Mouse (Mus musculus): ENCODE measurements around the gene Sfxn5.

Sfxn5 gene

DNA sequence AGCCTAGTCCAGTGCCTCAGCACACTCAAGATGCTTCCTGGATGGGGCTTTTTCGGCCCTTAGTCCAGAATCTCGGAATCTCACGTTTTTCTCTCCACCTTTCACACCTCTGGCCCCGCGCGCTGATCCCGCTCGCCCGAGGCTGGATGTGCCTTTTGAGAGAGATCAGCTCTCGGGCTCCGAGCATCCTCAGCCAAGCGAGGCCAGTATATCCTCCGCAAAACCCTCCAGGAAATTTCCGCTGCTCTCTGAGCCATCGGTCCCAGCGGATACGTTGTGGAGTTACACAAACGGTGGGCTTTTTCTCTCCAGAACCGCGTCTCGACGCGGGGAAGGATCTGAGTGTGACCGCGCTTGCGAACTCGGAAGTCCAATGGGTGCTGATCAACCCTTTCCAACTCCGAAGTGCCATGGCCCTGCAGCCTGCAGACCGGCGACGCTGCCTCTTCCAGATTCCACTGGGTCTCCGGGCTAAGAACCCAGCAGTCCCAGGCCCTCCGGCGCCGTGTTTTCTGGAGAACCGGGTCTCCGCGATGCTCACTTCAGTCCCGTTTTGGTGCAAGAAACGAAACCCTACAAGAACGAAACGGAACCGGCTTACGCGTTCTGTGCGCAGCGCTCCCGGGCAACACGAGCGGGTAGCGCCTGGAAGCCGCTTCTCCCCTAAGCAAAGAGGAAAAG is 143.2 kb downstream of the Sfxn5 start:
- no peak for DNase-seq (ENCODE audit: low spot score in 2 of 2)

DNA sequence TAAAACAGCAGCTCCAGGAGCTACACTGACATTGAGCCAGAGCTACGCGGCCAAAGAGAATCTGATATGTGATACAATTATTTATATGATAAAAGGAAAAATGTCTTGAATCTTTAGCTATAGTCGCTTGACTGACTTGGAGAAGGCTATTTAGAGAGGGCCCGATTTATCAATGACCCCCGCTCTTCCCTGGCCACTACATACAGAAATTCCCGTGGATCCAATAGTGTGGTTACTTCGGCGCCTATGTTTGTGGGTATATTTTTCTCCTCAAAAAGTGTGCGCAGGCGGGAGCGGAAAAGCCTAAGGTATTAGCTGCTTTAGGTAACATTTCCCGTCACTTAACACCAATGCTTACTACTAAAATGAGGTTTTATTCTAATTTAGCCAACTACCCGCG is 143.9 kb downstream of the Sfxn5 start:
- DNase-seq (ENCODE audit: low spot score in 2 of 2) = no peak

DNA sequence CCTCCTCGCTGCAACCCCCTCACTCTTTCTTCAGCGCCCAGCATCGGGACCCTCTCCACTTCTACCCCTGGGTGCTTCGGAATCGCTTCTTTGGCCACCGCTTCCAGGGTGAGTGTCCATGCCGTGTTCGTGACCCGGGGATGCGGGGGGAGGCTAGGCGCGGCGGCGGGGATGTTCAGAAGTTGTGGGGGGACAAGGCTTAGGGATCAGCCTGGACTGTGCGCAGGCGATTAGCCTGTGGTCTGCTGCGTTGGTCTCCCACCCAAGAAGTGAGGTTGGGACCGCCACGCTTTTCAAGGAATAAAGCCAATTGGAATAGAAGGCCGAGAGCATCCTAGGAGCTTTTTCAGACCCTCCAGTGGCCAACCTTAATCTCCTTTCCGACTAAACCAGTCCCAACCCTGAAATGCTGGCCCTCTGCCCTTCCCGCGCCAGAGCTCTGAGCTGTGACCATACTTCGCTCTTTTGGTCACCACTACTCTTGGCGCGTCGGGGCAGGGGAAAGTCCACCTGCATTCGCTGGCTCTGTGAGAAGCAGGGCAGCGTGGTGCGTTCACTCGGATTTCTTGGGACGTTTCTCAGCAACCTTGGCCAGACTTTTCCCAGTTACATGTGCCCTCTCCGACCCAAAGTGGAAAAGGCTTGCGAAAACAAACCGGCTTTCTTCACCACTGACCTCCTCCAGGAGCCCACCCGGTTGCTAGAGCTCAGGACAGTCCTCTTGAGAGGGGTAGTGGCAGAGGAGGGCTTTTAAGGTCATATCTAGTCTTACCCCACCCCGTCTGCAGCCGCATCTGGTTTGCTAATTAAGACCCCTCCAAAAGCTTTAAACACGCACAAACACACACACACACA is 144.7 kb downstream of the Sfxn5 start:
- no peak for DNase-seq (ENCODE audit: low spot score in 2 of 2)

DNA sequence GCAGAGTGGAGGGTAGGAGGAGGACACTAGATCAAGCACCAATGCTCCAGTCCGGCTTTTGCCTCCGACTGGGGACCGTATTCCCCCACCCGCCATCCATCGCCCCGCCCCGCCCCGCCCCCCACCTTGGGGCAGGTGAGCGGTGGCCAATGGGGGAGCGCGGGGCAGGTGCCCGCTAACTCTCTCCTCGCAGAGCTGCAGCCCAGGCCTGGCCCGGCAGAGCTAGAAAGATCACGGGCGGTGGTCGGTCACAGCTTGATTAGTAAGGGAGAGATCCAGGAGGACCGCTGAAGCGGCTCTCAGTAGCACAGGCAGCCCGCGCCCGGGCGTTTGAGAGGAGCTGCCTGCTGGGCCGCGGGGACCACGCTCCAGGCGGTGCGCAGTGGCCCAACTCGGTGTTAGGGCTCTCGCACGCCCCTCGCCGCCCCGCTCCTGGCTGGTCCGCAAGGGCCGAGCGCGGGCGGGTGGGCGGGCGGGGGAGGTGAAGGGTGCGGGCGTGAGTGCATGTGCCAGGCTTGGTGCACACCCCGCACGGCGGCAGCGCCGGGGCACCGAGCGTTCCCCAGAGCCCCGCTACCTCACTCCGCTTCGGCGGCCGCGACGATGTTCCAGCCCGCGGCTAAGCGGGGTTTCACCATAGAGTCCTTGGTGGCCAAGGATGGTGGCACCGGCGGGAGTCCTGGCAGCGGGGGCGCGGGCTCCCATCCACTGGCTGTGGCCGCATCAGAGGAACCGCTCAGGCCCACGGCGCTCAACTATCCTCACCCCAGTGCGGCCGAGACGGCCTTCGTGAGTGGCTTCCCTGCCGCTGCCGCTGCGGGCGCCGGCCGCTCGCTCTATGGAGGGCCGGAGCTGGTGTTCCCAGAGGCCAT is 145.6 kb downstream of the Sfxn5 start, which contains the start of gene Emx1:
Emx1 (plus strand) TSS at position 99 of the 872 bp plus-strand sequence.
- no peak for DNase-seq (ENCODE audit: low spot score in 2 of 2)

DNA sequence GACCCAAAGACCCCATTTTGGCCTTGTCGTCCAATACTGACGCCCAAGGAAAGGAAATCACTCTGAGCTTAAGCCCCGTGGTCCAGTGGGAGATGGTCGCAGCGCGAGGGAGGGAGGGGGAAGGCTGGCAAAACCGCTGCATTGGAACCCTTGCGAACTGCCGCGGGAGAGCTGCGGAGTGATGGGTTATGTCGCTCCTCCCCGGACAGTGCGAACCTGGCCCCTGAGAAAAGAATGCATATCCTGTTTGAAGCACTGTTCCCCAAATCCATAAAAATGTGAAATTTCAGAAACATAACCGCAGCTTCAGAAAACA is 146.5 kb downstream of the Sfxn5 start:
- DNase-seq (ENCODE audit: low spot score in 2 of 2) = no peak

DNA sequence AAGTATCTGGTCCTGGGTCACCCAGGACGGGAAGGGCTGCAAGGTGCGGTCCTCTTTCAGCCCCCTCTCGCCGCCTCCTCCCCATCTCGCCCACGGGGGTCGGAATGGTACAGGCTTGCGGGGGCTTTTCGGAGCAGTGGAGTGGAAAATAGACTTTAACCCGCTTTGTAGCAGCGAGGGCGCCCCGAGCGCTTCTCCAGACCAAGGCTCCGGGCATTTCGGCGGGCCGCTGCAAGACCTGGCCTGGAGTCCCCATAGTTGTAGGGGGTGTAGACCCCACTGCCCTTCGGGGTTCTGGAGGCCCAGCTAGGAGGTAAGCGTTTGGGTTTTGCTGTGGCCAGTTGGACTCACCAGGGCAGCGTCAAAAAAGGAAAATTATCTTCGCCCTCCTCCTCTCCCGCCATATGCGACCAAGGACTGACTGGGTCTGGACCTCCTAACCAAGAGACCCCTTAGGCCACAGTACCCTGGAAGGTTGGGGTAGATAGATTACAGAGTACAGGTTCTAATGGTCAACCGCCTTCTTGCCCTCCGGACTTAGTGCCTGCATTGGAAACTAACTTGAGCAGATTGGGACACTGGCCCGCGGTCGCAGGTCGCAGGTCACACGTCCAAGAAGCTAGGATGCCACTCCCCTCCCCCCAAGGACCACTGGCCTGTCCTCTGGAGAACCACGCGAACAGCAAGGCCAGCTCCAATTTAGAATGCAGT is 147.0 kb downstream of the Sfxn5 start:
- DNase-seq (ENCODE audit: low spot score in 2 of 2) = no peak

DNA sequence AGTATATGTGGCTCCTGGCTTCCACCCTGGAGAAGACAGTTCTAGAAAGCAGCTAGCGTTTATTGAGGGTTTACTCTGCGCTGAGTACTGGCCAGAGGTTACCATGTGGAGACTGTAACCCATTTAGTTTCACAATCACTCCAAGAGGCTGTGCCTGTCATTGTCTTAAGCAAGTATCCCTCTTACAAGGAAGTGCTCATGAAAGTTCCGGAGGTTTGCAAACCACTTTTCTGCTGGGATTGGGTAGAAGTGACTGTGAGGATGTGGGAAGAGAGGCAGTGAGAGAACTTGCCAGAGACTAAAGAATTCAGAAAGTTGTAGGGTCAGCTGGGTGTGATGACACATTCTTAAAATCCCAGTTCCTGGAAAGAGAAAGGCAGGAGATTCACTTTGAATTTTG is 149.3 kb downstream of the Sfxn5 start:
- no peak for DNase-seq (ENCODE audit: low spot score in 2 of 2)

DNA sequence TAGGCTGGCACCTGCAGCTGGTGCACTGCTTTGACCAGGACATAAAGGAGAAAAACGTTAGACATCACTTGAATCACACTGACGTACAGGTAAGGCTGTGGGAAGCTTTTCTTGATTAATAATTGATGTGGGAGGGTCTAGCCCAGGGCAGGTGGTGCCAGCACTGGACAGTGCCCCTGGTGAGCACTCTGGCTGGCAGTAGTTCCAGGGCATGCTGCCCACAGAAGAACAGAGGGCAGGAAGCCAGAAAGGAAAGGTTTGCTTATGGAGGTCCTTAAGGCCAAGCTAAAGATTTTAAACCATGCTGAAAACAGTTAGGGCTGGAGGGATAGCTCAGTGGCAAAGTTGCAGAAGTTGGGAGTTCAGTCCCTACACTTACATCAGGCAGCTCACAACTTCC is 153.2 kb downstream of the Sfxn5 start:
- no peak for DNase-seq (ENCODE audit: low spot score in 2 of 2)

DNA sequence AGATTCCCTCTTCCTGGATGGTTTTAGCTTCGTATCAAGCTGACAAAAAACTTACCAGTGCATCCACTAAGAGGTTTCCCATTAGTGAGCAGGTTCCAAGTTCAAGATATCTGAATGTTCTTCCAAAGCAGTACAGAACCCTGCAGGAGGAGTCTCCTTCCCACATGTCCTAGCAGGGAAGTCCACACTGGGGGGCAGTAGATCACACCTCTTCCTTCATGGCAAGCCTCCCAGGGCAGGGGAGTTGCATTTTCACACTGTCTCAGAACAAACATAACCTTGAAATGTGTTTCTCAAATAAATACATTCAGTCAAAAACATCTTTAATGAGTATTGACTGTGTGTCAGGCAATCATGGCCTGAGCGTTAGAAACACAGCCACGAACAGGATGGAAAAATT is 153.7 kb downstream of the Sfxn5 start:
- no peak for DNase-seq (ENCODE audit: low spot score in 2 of 2)

DNA sequence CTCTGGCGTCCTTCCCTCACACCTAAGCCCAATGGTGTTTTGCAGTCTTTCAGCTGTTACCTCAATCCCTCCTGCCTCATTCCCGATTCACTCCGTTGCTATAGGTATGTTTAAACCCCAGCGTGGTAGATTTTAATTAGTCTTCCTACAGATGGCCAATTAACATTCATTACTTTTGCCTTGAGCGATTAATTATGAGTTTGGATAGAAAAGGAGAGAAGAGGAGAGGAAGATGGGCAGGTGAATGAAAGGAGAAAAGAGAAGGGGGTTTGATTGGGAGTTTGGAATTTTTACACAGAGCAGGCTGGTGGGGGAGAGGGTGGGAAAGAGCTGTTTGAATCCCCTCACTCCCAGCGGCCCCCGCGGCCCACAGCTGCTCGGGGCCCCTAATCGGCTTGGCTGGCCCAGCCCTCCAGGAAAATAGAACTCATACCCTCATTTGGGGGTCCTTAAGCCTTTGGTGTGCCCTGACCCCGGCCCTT is 167.7 kb downstream of the Sfxn5 start:
- no peak for DNase-seq (ENCODE audit: low spot score in 2 of 2)

Data from heart, adult 9 months (tissue).